Mouse (Mus musculus): ENCODE results near the gene Susd6. TPM values are rescaled to one million over a fixed set of nuclear protein-coding genes. Genes with fewer than 3 reads are reported as not detected.

Susd6 gene
- polyA plus RNA-seq, 1 experiment from 2014 or later, result 12.6 TPM

DNA sequence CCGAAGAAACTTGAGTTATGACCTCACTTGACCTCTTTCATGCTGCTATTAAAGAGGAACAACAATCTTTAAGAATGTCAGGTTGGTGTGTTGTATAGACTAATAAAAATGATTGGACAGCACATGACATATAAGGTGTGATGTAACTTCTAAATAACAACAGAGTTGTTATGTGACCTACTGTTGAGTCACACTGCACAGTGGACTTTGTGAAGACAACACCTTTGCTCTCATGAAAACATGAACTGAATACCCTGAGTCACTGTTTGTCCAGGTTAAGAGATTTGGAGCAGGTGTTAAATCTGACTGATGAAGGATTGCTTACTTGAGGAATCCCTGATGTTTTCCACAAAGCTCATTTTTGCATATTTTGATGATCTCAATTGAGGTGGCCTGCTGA lies 42.0 kb downstream of the Susd6 start:
- H3K27me3 ChIP-seq, result no peaks in the 10 kb centered on the region
- H3K27ac ChIP-seq (replicated peaks), result no peak overlapping the region
- H3K4me2 ChIP-seq, result no peak overlapping the region
- H3K36me3 ChIP-seq, result no peaks in the 10 kb centered on the region
- no peaks in the 10 kb centered on the region for H3K9me3 ChIP-seq
- ATAC-seq (ENCODE audit: low FRiP score, low read depth), result no peak
- 69% methylated on average over 1 of the region's 1 CpGs for WGBS
- no peak overlapping the region for H3K9ac ChIP-seq
- H3K4me3 ChIP-seq, result no peak overlapping the region
- H3K4me1 ChIP-seq (replicated peaks), result peaks cover 3% of the 10 kb centered on the region; the same call in 1 of the 2 replicates

DNA sequence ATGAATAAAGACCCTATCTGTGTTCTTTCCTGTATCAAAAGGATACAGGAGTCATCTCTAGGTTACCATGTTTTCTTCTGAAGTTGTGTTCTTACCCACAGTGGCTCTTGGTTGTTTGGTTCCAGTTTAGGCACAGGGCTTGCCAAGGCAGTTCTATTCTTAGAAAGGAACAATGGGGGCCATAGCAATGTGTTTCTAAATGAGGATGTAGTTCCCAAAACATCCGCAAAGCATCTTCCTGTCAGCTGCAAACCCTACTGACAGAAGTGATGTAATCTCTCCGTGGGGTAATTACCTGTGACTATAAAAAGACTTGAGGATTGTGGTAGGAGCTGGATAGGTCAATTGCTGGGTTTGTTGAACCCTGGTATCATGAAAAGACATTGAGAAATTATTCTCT lies 43.2 kb downstream of the Susd6 start:
- Histone ChIP-seq H3K9me3 (no peaks in the 10 kb centered on the region), H3K9ac (no peak overlapping the region), H3K4me3 (no peak overlapping the region), H3K4me2 (no peak overlapping the region), H3K36me3 (no peaks in the 10 kb centered on the region), H3K27ac (replicated peaks) (no peak overlapping the region), H3K27me3 (no peaks in the 10 kb centered on the region), H3K4me1 (replicated peaks) (peaks cover 3% of the 10 kb centered on the region; the same call in 1 of the 2 replicates)
- 68% methylated on average over 2 of the region's 2 CpGs for WGBS
- ATAC-seq (ENCODE audit: low FRiP score, low read depth), result no peak

- peaks cover 3% of the 10 kb centered on the region; the same call in 1 of the 2 replicates for H3K4me1 ChIP-seq (replicated peaks)
- no peak overlapping the region for H3K9ac ChIP-seq
- WGBS, result 92% methylated on average over 3 of the region's 3 CpGs
- H3K4me2 ChIP-seq, result no peak overlapping the region
- H3K27me3 ChIP-seq, result no peaks in the 10 kb centered on the region
- no peak overlapping the region for H3K27ac ChIP-seq (replicated peaks)
- no peaks in the 10 kb centered on the region for H3K36me3 ChIP-seq
- no peak overlapping the region for H3K4me3 ChIP-seq
- no peak for ATAC-seq (ENCODE audit: low FRiP score, low read depth)
- H3K9me3 ChIP-seq, result no peaks in the 10 kb centered on the region
Measured at GRCm38 (mm10) chr12:80834156-80834900, 44.0 kb downstream of the Susd6 start.

GRCm38 (mm10) chr12:80834901-80835570 lies 44.7 kb downstream of the Susd6 start:
- Histone ChIP-seq H3K4me2 (no peak overlapping the region), H3K4me1 (replicated peaks) (peaks cover 3% of the 10 kb centered on the region; the same call in 1 of the 2 replicates), H3K4me3 (no peak overlapping the region), H3K9me3 (no peaks in the 10 kb centered on the region), H3K27me3 (no peaks in the 10 kb centered on the region), H3K9ac (no peak overlapping the region), H3K36me3 (no peaks in the 10 kb centered on the region), H3K27ac (replicated peaks) (no peak overlapping the region)
- ATAC-seq (ENCODE audit: low FRiP score, low read depth), result no peak
- 93% methylated on average over 5 of the region's 8 CpGs for WGBS

DNA sequence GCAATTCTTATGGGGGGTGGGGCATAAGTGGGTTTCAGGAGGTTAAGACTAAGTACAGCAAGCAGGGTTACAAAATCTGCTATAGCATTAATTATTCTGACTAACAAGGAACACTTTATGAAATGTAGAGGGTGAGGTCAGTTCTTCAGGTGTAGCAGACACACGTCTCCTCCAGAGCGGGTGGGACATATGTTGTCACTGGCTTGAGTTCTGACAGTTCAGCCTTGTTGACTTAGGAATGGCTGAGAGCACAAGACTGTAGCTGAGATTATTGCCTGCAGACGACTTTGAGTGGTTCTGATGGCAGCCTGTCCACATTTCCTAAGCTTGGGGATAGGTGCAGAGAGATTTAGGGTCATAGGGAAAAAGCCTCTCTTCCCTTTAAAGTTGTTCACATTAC lies 47.3 kb downstream of the Susd6 start:
- WGBS, result 78% methylated on average over 3 of the region's 3 CpGs
- ATAC-seq (ENCODE audit: low FRiP score, low read depth), result no peak
- no peaks in the 10 kb centered on the region for H3K27me3 ChIP-seq
- no peaks in the 10 kb centered on the region for H3K36me3 ChIP-seq
- H3K9ac ChIP-seq, result no peak overlapping the region
- H3K4me3 ChIP-seq, result no peak overlapping the region
- H3K9me3 ChIP-seq, result no peaks in the 10 kb centered on the region
- no peak overlapping the region for H3K27ac ChIP-seq (replicated peaks)
- H3K4me1 ChIP-seq (replicated peaks), result no peaks in the 10 kb centered on the region; the same call in 1 of the 2 replicates
- no peak overlapping the region for H3K4me2 ChIP-seq

DNA sequence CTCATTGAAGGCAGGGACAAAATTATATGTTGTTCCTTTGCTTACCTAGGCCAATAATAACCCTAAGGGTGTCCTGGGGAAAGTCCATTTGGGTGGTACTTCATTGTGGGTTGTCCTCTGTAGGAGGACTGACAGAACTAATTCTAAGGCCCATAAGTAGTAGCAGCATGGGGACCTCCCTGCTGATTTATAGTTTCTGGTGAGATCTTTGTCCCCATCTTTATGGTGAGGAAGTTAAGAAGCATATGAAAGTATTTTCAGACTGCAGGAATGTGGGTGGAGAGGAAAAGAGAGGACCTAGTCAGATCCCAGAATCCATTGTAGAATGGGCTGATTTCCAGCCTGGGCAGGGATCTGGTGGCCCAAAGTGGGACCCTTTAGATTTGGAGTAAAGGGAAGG lies 48.0 kb downstream of the Susd6 start:
- no peak for ATAC-seq (ENCODE audit: low FRiP score, low read depth)
- Histone ChIP-seq H3K4me3 (no peak overlapping the region), H3K4me1 (replicated peaks) (peaks cover 3% of the 10 kb centered on the region; the same call in 1 of the 2 replicates), H3K9me3 (no peaks in the 10 kb centered on the region), H3K9ac (no peak overlapping the region), H3K4me2 (no peak overlapping the region), H3K27me3 (no peaks in the 10 kb centered on the region), H3K36me3 (no peaks in the 10 kb centered on the region), H3K27ac (replicated peaks) (no peak overlapping the region)

- Histone ChIP-seq H3K4me3 (no peak overlapping the region), H3K27me3 (no peaks in the 10 kb centered on the region), H3K4me1 (replicated peaks) (peaks cover 4% of the 10 kb centered on the region; the same call in 1 of the 2 replicates), H3K9ac (no peak overlapping the region), H3K9me3 (no peaks in the 10 kb centered on the region), H3K27ac (replicated peaks) (no peak overlapping the region), H3K4me2 (no peak overlapping the region), H3K36me3 (no peaks in the 10 kb centered on the region)
- no peak for ATAC-seq (ENCODE audit: low FRiP score, low read depth)
- 73% methylated on average over 2 of the region's 2 CpGs for WGBS
Measured at GRCm38 (mm10) chr12:80838787-80839186, 48.5 kb downstream of the Susd6 start.

- H3K4me1 ChIP-seq (replicated peaks), result peaks cover 8% of the 10 kb centered on the region; the same call in 1 of the 2 replicates
- no peak overlapping the region for H3K4me3 ChIP-seq
- H3K36me3 ChIP-seq, result no peaks in the 10 kb centered on the region
- no peaks in the 10 kb centered on the region for H3K27me3 ChIP-seq
- no peak overlapping the region for H3K27ac ChIP-seq (replicated peaks)
- H3K4me2 ChIP-seq, result no peak overlapping the region
- no peak for ATAC-seq (ENCODE audit: low FRiP score, low read depth)
- WGBS, result 63% methylated on average over 2 of the region's 2 CpGs
- no peaks in the 10 kb centered on the region for H3K9me3 ChIP-seq
- no peak overlapping the region for H3K9ac ChIP-seq
Measured at GRCm38 (mm10) chr12:80839631-80840030, 49.3 kb downstream of the Susd6 start.

DNA sequence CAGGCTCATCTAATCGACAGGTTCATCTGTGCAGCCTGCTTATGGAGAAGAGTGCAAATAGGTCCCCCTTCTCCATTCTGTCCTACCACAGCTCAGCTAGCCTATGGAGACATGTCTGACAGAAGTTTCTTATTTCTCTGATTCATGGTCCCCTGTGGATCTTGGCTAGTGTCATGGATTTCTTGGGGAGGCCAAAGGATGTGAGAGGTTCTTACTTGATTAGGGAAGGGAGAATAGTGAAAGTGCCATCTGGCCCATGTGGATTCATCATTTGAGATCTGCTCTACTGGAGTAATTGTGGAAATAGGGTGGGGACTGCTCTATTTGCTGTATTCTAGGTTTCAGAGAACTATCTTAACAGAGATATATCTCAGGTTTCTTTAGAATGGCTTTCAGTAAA lies 51.3 kb downstream of the Susd6 start:
- no peak overlapping the region for H3K9ac ChIP-seq
- H3K27ac ChIP-seq (replicated peaks), result no peak overlapping the region
- ATAC-seq (ENCODE audit: low FRiP score, low read depth), result no peak
- H3K4me2 ChIP-seq, result no peak overlapping the region
- WGBS, result 81% methylated on average over 1 of the region's 1 CpGs
- no peak overlapping the region for H3K4me3 ChIP-seq
- no peaks in the 10 kb centered on the region for H3K27me3 ChIP-seq
- peaks cover 8% of the 10 kb centered on the region; the same call in 1 of the 2 replicates for H3K4me1 ChIP-seq (replicated peaks)
- H3K9me3 ChIP-seq, result no peaks in the 10 kb centered on the region
- H3K36me3 ChIP-seq, result no peaks in the 10 kb centered on the region

GRCm38 (mm10) chr12:80842609-80843008 lies 52.3 kb downstream of the Susd6 start:
- no peak overlapping the region for H3K27ac ChIP-seq (replicated peaks)
- peaks cover 13% of the 10 kb centered on the region; the same call in 1 of the 2 replicates for H3K4me1 ChIP-seq (replicated peaks)
- no peaks in the 10 kb centered on the region for H3K36me3 ChIP-seq
- H3K27me3 ChIP-seq, result no peaks in the 10 kb centered on the region
- no peak for ATAC-seq (ENCODE audit: low FRiP score, low read depth)
- WGBS, result 92% methylated on average over 1 of the region's 1 CpGs
- H3K4me3 ChIP-seq, result no peak overlapping the region
- H3K9me3 ChIP-seq, result no peaks in the 10 kb centered on the region
- no peak overlapping the region for H3K4me2 ChIP-seq
- H3K9ac ChIP-seq, result no peak overlapping the region

GRCm38 (mm10) chr12:80843236-80843635 lies 52.9 kb downstream of the Susd6 start:
- no peak overlapping the region; the same call in 1 of the 2 replicates for H3K27ac ChIP-seq (replicated peaks)
- H3K4me3 ChIP-seq, result no peak overlapping the region
- H3K27me3 ChIP-seq, result no peaks in the 10 kb centered on the region
- no peaks in the 10 kb centered on the region for H3K36me3 ChIP-seq
- no peaks in the 10 kb centered on the region for H3K9me3 ChIP-seq
- H3K9ac ChIP-seq, result no peak overlapping the region
- H3K4me2 ChIP-seq, result no peak overlapping the region
- ATAC-seq (ENCODE audit: low FRiP score, low read depth), result no peak
- peaks cover 13% of the 10 kb centered on the region; the same call in 1 of the 2 replicates for H3K4me1 ChIP-seq (replicated peaks)
- 70% methylated on average over 2 of the region's 2 CpGs for WGBS

GRCm38 (mm10) chr12:80843651-80844444 lies 53.5 kb downstream of the Susd6 start:
- no peak for ATAC-seq (ENCODE audit: low FRiP score, low read depth)
- 77% methylated on average over 4 of the region's 4 CpGs for WGBS
- H3K27ac ChIP-seq (replicated peaks), result peak overlapping the region; percentile 64

More at GRCm38 (mm10) chr12:80843651-80844444, 53.5 kb downstream of the Susd6 start:
- no peak overlapping the region for H3K4me2 ChIP-seq
- H3K27me3 ChIP-seq, result no peaks in the 10 kb centered on the region
- H3K9me3 ChIP-seq, result no peaks in the 10 kb centered on the region
- H3K4me1 ChIP-seq (replicated peaks), result peaks cover 13% of the 10 kb centered on the region; the same call in 1 of the 2 replicates
- H3K36me3 ChIP-seq, result no peaks in the 10 kb centered on the region
- no peak overlapping the region for H3K4me3 ChIP-seq
- no peak overlapping the region for H3K9ac ChIP-seq

Data from hindbrain, embryonic 15.5 days (tissue).